Mouse (Mus musculus) urinary bladder, postnatal 0 days (tissue): Measurements from ENCODE around the gene Allc. TPM values are rescaled to one million over a fixed set of nuclear protein-coding genes. Genes with fewer than 3 reads are reported as not detected.

Experiments used
- polyA plus RNA-seq: library from polyadenylated mRNA; unstranded; fragments of >200 nt; fragmentation: Nextera tagmentation; extraction: Ambion mirVana; gene quantifications from 2 replicates; pipeline ENCODE4 v1.2.1, GENCODE M21; 2015

Allc gene
- polyA plus RNA-seq = not detected in 2 replicates

DNA sequence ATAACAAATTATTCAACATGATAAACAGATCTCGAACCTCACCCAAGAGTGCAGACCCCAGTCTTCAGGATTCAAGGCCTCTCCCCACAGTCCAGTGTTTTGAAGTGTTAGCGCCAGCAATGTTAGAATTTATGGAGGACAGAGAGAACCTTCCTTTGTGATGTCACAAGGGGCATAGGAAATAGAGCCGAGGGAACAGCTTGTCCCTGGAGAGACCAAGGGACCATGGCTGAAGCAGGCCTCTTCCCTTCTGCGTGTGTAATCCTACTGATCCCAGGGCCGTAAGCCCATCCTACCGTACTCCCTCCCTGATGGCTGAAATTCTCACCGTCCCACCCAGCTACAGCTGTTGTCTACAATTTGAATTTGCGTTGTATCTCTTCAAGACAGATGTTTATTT lies at the start of gene Allc:
Gene Allc, minus strand, starts transcription at position 101 of the 400 bp plus-strand sequence.

DNA sequence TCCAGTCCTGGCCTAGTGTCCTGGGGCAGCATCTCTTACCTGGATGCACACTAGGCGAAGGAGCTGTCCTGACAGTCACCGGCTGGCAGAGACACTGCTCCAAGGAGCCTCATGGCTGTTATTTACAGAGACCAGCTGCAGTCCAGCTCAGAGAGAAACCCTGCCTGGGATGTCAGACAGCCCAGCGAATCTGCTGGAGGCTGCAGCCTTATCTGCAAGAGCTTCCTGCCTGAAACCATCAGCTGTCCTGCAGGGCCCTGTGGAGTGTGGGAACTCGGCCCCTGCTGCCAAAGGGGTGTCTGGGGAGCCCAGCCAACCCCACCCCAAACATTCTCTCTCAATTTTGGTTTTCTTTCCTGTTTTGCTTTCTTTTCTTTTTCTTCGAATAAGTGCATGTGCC lies 40.9 kb upstream of the Allc start, which contains the start of gene Colec11:
Gene Colec11, minus strand, starts transcription at position 183 of the 400 bp plus-strand sequence.

DNA sequence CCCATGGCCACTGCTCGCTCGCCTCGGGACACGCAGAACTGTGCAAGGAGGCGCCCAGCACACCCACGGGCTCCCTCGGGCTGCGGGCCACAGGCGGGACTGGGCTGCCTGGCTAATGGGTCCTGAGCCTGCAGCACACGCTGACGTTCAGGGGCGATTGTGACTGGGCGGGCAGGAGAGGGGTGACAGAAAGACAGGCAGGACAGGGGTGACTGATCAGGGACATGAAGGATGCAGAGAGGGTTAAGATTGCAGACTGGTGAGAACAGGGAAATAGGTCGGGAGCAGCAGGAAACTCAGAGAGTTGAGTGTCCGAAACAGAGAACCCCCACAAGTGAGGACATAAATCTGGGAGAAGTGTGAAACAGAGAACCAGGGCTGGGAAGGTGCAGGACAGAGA lies 30.0 kb downstream of the Allc start, which contains the start of gene Dcdc2c:
Gene Dcdc2c, minus strand, starts transcription at position 101 of the 400 bp plus-strand sequence.

Other genes starting within 250 kb of the Allc start
- not detected in 2 replicates for gene Dcdc2c, start 30.1 kb downstream of the Allc start, polyA plus RNA-seq
- 4.3 and 5.0 TPM in 2 replicates for gene Colec11, start 40.9 kb upstream of the Allc start, polyA plus RNA-seq
- gene Rps7, start 53.4 kb upstream of the Allc start, polyA plus RNA-seq = 667 and 678 TPM in 2 replicates
- gene Rnaseh1, start 67.1 kb upstream of the Allc start, polyA plus RNA-seq = 19.4 and 19.6 TPM in 2 replicates
- 42.9 and 48.0 TPM in 2 replicates for gene Adi1, start 92.7 kb upstream of the Allc start, polyA plus RNA-seq
- gene Trappc12, start 167.9 kb upstream of the Allc start, polyA plus RNA-seq = 22.9 and 24.2 TPM in 2 replicates
- gene Eipr1, start 169.3 kb upstream of the Allc start, polyA plus RNA-seq = 19.7 and 20.2 TPM in 2 replicates